Comparison of ENCODE assay signal across 13 mouse cellular contexts in the genomic region with DNA sequence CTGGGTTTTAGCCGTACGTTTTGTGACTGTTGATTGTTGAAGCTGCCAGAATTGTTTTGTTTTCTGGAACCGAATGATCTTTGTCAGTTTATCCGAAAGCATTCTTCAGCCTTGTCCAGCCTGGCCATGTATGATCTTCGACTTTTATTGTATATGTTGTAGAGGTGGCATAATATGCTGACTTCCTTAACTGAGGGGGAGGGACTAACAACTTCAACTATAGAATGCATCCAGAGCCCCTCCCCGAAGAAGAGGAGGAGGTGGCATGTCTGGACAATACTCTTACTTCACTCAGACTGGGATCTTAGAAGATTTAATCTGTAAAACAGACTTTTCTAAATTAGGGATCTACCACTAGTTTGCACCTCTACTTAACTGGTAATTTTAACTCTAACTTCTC.
DNase-seq lines count a peak whose midpoint lies in the region; ATAC-seq and TF ChIP-seq lines count a peak whose summit lies in the region.
"Had no signal": no experiment of that assay in that cellular context is flagged by ENCODE, and none has a peak within 500 bp of the region (broad histone marks: within the 10 kb centered on the region; RNA-seq: fewer than 3 reads in every experiment).

No protein-coding gene starts in this region.

- no peak overlapping the region; the same call in 1 of the 2 replicates for H3K4me3 ChIP-seq in heart, embryonic 11.5 days (ENCODE audit: low read depth, low read length)
- H3K4me3 ChIP-seq in lung, embryonic 14.5 days (ENCODE audit: low read depth, low read length), result peak overlapping the region; percentile 38
- no peak overlapping the region for H3K4me3 ChIP-seq in lung, adult 2 months (replicated peaks; ENCODE audit: extremely low read depth, low read depth, low read length)
- H3K4me3 ChIP-seq in intestine, embryonic 14.5 days (ENCODE audit: low read depth, low read length), result peak overlapping the region; percentile 36
- H3K4me3 ChIP-seq in stomach, embryonic 15.5 days (replicated peaks), result peak overlapping the region; percentile 28
- H3K4me3 ChIP-seq: myocyte had no signal

- H3K9ac ChIP-seq in heart, embryonic 11.5 days (ENCODE audit: low read depth, low read length), result no peak overlapping the region
- H3K9ac ChIP-seq in lung, embryonic 14.5 days, result peak overlapping the region; percentile 42
- peak overlapping the region; percentile 34 for H3K9ac ChIP-seq in intestine, embryonic 14.5 days (ENCODE audit: low read length)
- no peak overlapping the region for H3K9ac ChIP-seq in stomach, embryonic 15.5 days

- no peak for ATAC-seq in heart, embryonic 11.5 days (replicated peaks; ENCODE audit: insufficient number of reproducible peaks, low FRiP score, low TSS enrichment)
- no peak for ATAC-seq in lung, embryonic 14.5 days (ENCODE audit: insufficient read depth)
- ATAC-seq in intestine, embryonic 14.5 days (replicated peaks; ENCODE audit: low FRiP score, low TSS enrichment, low read depth), result no peak
- ATAC-seq in stomach, embryonic 15.5 days (ENCODE audit: insufficient read depth, low FRiP score, low read depth), result no peak
- ATAC-seq in frontal cortex, adult (ENCODE audit: low TSS enrichment), result no peak
- ATAC-seq: forebrain, embryonic 16.5 days; inflammation-experienced regulatory T-cells, adult 6 months had no signal

- 67% methylated on average over 6 of the region's 6 CpGs for WGBS in heart, embryonic 11.5 days (ENCODE audit: insufficient replicate concordance)
- 26% methylated on average over 6 of the region's 6 CpGs for WGBS in lung, embryonic 14.5 days
- WGBS in lung, adult 2 months, result 35% methylated on average over 6 of the region's 6 CpGs
- 30% methylated on average over 6 of the region's 6 CpGs for WGBS in intestine, embryonic 14.5 days
- WGBS in stomach, embryonic 15.5 days, result 28% methylated on average over 6 of the region's 6 CpGs

- no peaks in the 10 kb centered on the region for H3K4me1 ChIP-seq in heart, embryonic 11.5 days (ENCODE audit: control insufficient read depth, insufficient read depth, low read length)
- peaks cover 14% of the 10 kb centered on the region; the same call in 1 of the 2 replicates for H3K4me1 ChIP-seq in lung, embryonic 14.5 days (ENCODE audit: insufficient read depth)
- H3K4me1 ChIP-seq in lung, adult 2 months (ENCODE audit: control insufficient read depth, insufficient read depth, low read length), result peaks cover 2% of the 10 kb centered on the region; the same call in 1 of the 2 replicates
- peaks cover 23% of the 10 kb centered on the region for H3K4me1 ChIP-seq in intestine, embryonic 14.5 days (replicated peaks; ENCODE audit: control insufficient read depth, insufficient read depth, low read length)
- peaks cover 3% of the 10 kb centered on the region; the same call in 1 of the 2 replicates for H3K4me1 ChIP-seq in stomach, embryonic 15.5 days

- H3K27ac ChIP-seq in heart, embryonic 11.5 days (ENCODE audit: low read depth, low read length), result no peak overlapping the region
- H3K27ac ChIP-seq in lung, embryonic 14.5 days (ENCODE audit: low read depth), result peak overlapping the region; percentile 86
- H3K27ac ChIP-seq in intestine, embryonic 14.5 days (ENCODE audit: low read depth), result peak overlapping the region; percentile 84
- H3K27ac ChIP-seq in stomach, embryonic 15.5 days, result peak overlapping the region; percentile 76

- no peak for TF ChIP-seq CTCF in lung, embryonic 14.5 days (IDR thresholded peaks at IDR 0.05; ENCODE audit: low read depth)
- no peak for TF ChIP-seq CTCF in lung, adult 2 months (IDR thresholded peaks at IDR 0.05; ENCODE audit: insufficient read depth, low read length)

- TF ChIP-seq POLR2A in lung, adult 2 months (IDR thresholded peaks at IDR 0.05; ENCODE audit: borderline replicate concordance, extremely low read depth, low read depth, low read length), result no peak

- no peaks in the 10 kb centered on the region for H3K36me3 ChIP-seq in heart, embryonic 11.5 days (ENCODE audit: control insufficient read depth, insufficient read depth, low read length)
- H3K36me3 ChIP-seq in lung, embryonic 14.5 days (ENCODE audit: insufficient read depth), result no peaks in the 10 kb centered on the region
- no peaks in the 10 kb centered on the region for H3K36me3 ChIP-seq in intestine, embryonic 14.5 days (ENCODE audit: control insufficient read depth, insufficient read depth, low read length)
- H3K36me3 ChIP-seq in stomach, embryonic 15.5 days, result no peaks in the 10 kb centered on the region

- H3K27me3 ChIP-seq in heart, embryonic 11.5 days (ENCODE audit: control insufficient read depth, insufficient read depth, low read length), result no peaks in the 10 kb centered on the region
- no peaks in the 10 kb centered on the region for H3K27me3 ChIP-seq in lung, embryonic 14.5 days (ENCODE audit: insufficient read depth, low read length)
- H3K27me3 ChIP-seq in intestine, embryonic 14.5 days (replicated peaks; ENCODE audit: control insufficient read depth, insufficient read depth, low read length), result no peaks in the 10 kb centered on the region
- H3K27me3 ChIP-seq in stomach, embryonic 15.5 days (replicated peaks), result no peaks in the 10 kb centered on the region

- DNase-seq in heart, adult 8-10 months (ENCODE audit: low spot score), result no peak
- DNase-seq in lung, embryonic 14.5 days, result peak; percentile 47
- no peak for DNase-seq in lung, adult 2 months
- no peak for DNase-seq in intestine, embryonic 14.5 days (ENCODE audit: low spot score)
- no peak for DNase-seq in layer of hippocampus, adult 11-12 months (ENCODE audit: low spot score)
- DNase-seq: cerebellum, adult 9-11 months; spleen, adult 18-20 months had no signal

- H3K9me3 ChIP-seq in heart, embryonic 11.5 days (replicated peaks; ENCODE audit: control insufficient read depth, low read length), result no peaks in the 10 kb centered on the region
- H3K9me3 ChIP-seq in lung, embryonic 14.5 days (ENCODE audit: low read depth, low read length), result no peaks in the 10 kb centered on the region
- H3K9me3 ChIP-seq in intestine, embryonic 14.5 days (ENCODE audit: control insufficient read depth, low read length), result no peaks in the 10 kb centered on the region
- H3K9me3 ChIP-seq in stomach, embryonic 15.5 days, result no peaks in the 10 kb centered on the region

- peak overlapping the region; percentile 14; the same call in 1 of the 2 replicates for H3K4me2 ChIP-seq in heart, embryonic 11.5 days
- peak overlapping the region; percentile 58 for H3K4me2 ChIP-seq in lung, embryonic 14.5 days
- H3K4me2 ChIP-seq in intestine, embryonic 14.5 days (ENCODE audit: low read length), result peak overlapping the region; percentile 48
- peak overlapping the region; percentile 38 for H3K4me2 ChIP-seq in stomach, embryonic 15.5 days

Comparison
In these comparisons a context has a peak if more than half of its experiments do, and no peak if none do; other contexts are left out.
1. H3K4me3 ChIP-seq: peak in lung, embryonic 14.5 days (single experiment), intestine, embryonic 14.5 days (single experiment) and stomach, embryonic 15.5 days (single experiment); none in heart, embryonic 11.5 days (single experiment) and lung, adult 2 months (single experiment).
2. H3K9ac ChIP-seq: peak in lung, embryonic 14.5 days (single experiment) and intestine, embryonic 14.5 days (single experiment); none in heart, embryonic 11.5 days (single experiment) and stomach, embryonic 15.5 days (single experiment).
3. Peak in every context shown above with its lines, with median percentiles within 50 percentile points of each other: H3K4me2 ChIP-seq.